Mouse (Mus musculus): ENCODE data around the gene Szt2. TPM values are rescaled to one million over a fixed set of nuclear protein-coding genes. Genes with fewer than 3 reads are reported as not detected.

Szt2 gene
- polyA plus RNA-seq, 1 experiment from 2014 or later, result 10.0 TPM

DNA sequence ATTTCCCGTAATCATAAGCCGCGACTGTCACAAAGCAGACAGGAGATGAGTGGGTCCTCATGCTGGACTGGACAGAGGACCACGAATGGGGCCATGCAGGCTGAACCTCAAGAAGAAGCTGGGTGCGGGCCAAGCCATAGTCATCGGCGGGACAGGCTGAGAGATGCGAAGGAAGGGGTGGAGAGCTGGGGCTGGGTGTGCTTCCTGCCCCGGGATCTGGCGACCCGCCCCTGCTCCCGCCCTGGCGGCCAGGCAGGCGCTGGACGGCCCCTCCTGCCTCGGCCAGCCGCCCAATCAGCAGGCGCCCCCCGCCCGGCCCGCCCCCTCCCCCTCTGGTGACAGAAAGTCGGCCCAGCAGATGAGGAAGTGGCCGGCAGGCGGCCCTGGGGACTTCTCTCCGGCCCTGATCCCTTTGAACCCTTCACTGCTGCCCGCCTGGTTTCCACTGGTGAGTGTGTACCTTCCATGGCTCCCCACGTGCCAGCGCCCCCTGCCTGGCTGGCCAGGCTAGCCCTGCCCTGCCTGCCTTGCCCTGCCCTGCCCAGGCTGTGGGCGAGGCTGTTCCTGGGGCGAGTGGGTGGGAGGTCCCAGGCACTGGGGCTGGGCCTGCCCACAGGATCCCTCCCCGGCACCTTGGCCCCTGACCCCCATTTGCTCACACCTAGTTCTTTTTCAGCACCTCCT is 18.8 kb upstream of the Szt2 start, which contains the start of gene Elovl1:
TSS of gene Elovl1 (plus strand) at position 326 of the 684 bp plus-strand sequence.
- Histone ChIP-seq H3K9ac (peak within 1 kb of the TSS; percentile 77), H3K4me2 (peak within 1 kb of the TSS; percentile 83), H3K9me3 (replicated peaks) (no peaks in the 10 kb centered on the region), H3K36me3 (ENCODE audit: poor library complexity, severe bottlenecking) (peaks cover 29% of the 10 kb centered on the region), H3K27ac (peak within 1 kb of the TSS; percentile 65), H3K27me3 (no peaks in the 10 kb centered on the region), H3K4me1 (peaks cover 25% of the 10 kb centered on the region), H3K4me3 (peak within 1 kb of the TSS; percentile 55)
- under 1% methylated on average over 26 of the region's 31 CpGs for WGBS
- ATAC-seq, result peak; percentile 92

DNA sequence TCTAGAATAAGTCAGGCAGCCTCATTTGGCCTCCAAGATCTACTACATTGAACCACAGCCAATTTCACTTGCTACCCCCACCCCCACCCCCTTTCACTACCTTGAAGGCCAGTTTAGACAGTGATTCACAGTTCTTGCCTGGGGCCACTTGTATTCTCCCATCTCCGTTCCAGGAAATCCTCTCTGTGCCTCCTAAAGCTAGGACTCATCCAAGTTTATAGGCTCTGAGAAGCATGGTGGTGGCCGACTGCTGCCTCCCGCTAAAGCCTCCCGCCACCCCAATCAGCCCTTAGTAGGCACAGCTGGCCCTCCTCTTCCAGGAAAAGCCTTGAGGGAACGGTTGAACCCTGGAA is 18.3 kb upstream of the Szt2 start:
- 1% methylated on average over 5 of the region's 5 CpGs for WGBS
- no peak; the same call in 1 of the 2 replicates for ATAC-seq
- no peaks in the 10 kb centered on the region for H3K9me3 ChIP-seq (replicated peaks)
- peak overlapping the region; percentile 55 for H3K4me3 ChIP-seq
- peaks cover 28% of the 10 kb centered on the region for H3K36me3 ChIP-seq (ENCODE audit: poor library complexity, severe bottlenecking)
- peak overlapping the region; percentile 83 for H3K4me2 ChIP-seq
- H3K27ac ChIP-seq, result peak overlapping the region; percentile 65
- no peaks in the 10 kb centered on the region for H3K27me3 ChIP-seq
- H3K4me1 ChIP-seq, result peaks cover 24% of the 10 kb centered on the region
- peak overlapping the region; percentile 77 for H3K9ac ChIP-seq

DNA sequence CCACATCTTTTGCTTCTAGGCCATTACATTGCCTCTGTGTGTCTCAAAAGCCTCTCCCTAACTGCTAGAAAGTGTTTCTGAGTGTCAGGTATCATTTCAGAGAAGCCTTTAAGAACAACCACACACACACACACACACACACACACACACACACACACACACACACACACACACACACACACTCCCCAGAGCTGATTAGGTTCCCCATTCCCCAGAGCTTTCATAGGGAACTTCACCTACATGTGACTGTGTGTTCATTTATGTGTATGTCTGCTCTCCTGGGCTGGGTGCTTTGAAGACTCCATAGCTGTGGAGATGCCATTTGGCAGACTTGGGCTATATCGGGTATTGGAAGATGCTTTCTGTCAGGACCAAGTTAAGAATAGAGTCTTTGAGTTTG is 16.3 kb upstream of the Szt2 start:
- Histone ChIP-seq H3K9me3 (replicated peaks) (no peaks in the 10 kb centered on the region), H3K4me2 (no peak overlapping the region), H3K9ac (no peak overlapping the region), H3K4me3 (no peak overlapping the region), H3K4me1 (peaks cover 22% of the 10 kb centered on the region), H3K36me3 (ENCODE audit: poor library complexity, severe bottlenecking) (peaks cover 25% of the 10 kb centered on the region), H3K27ac (no peak overlapping the region), H3K27me3 (no peaks in the 10 kb centered on the region)
- 100% methylated on average over 1 of the region's 1 CpGs for WGBS
- no peak for ATAC-seq

DNA sequence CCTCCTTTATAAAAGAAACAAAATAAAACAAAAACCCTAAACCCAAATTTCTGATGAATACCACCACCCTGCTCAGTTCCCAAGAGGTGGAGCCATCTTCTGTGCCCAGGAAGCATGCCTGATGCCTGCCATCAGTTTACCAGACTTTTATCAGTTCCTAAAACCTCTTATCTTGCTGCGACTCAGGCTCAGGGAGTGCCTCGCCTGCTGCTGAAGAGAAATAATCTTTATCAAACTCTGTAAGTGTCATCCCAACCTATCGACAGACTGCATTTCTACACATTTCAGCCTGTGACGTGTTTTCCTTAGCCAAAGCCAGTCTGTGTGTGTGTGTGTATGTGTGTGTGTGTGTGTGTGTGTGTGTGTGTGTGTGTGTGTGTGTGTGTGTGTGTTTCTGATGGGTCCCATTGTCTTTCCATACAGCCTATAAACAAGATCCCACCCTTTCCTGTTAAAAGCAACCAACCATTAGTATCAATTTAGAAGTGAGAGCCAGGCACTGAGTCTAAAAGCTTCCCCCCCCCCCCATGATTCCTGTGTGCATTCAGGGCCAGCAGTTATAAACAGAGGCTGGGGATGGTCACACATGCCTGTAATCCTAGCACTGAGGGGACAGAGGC is 15.6 kb upstream of the Szt2 start:
- H3K9ac ChIP-seq, result no peak overlapping the region
- no peak overlapping the region for H3K4me3 ChIP-seq
- H3K36me3 ChIP-seq (ENCODE audit: poor library complexity, severe bottlenecking), result peaks cover 27% of the 10 kb centered on the region
- 93% methylated on average over 4 of the region's 4 CpGs for WGBS
- no peaks in the 10 kb centered on the region for H3K9me3 ChIP-seq (replicated peaks)
- H3K27ac ChIP-seq, result no peak overlapping the region
- H3K4me1 ChIP-seq, result peaks cover 22% of the 10 kb centered on the region
- ATAC-seq, result no peak
- H3K4me2 ChIP-seq, result no peak overlapping the region
- H3K27me3 ChIP-seq, result no peaks in the 10 kb centered on the region

DNA sequence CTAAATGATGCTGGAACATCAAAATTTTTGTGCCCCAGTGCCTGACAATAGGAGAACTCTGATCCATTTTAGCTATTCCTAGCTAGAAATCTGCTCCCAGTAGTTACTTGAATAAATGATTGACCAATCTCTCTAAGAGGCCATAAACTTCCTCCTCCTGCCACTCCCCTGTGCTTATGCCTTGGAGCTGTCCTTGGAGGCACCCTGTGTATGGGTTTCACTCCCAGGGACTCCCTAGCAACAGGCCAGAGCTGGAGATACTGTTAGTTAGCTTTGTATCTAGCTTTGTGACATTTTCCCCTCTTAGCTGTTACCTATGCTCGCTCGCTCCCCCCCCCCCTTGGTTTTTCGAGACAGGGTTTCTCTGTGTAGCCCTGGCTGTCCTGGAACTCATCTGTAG is 12.3 kb upstream of the Szt2 start:
- H3K4me1 ChIP-seq, result no peaks in the 10 kb centered on the region
- H3K9ac ChIP-seq, result no peak overlapping the region
- no peaks in the 10 kb centered on the region for H3K27me3 ChIP-seq
- WGBS, result 100% methylated on average over 3 of the region's 3 CpGs
- no peak overlapping the region for H3K27ac ChIP-seq
- ATAC-seq, result no peak
- no peak overlapping the region for H3K4me3 ChIP-seq
- peaks cover 59% of the 10 kb centered on the region for H3K36me3 ChIP-seq (ENCODE audit: poor library complexity, severe bottlenecking)
- no peaks in the 10 kb centered on the region for H3K9me3 ChIP-seq (replicated peaks)
- H3K4me2 ChIP-seq, result no peak overlapping the region

DNA sequence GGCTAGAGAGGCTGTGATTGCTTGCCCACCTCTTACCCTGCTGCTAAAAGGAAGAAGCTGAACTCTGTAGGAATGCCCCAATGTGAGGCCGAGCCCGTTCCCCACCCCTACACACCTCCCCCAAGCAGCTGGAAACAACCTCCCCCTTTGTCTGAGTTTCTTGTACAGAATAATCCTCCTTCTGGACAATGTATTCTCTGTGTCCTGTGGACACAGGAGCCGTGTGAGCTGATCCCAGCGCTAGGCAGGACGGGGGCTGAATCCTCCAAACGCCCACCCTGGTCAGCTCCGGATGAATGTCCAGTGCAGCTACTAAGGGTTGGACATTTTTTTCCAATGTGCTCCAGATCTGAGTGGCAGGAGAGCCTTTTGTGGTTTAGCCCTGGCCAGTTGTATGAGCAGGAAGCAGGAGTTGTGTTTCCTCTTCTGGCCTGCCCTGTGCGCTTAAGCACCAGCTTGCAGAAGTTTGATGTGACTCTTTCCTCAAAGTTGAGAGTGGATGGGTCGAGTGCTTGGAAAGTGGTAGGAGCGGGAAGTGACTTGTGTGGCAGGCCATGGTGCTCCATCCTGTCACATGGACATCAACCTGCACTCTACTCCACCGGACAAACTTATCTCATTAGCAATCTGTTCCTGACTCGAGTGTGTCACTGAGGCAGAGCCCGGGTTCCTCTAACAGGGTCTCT is 8.2 kb upstream of the Szt2 start:
- WGBS, result 78% methylated on average over 13 of the region's 13 CpGs
- ATAC-seq, result no peak
- Histone ChIP-seq H3K4me2 (no peak overlapping the region), H3K9me3 (replicated peaks) (no peaks in the 10 kb centered on the region), H3K27ac (no peak overlapping the region), H3K9ac (no peak overlapping the region), H3K27me3 (no peaks in the 10 kb centered on the region), H3K4me3 (no peak overlapping the region), H3K4me1 (no peaks in the 10 kb centered on the region), H3K36me3 (ENCODE audit: poor library complexity, severe bottlenecking) (peaks cover 95% of the 10 kb centered on the region)

DNA sequence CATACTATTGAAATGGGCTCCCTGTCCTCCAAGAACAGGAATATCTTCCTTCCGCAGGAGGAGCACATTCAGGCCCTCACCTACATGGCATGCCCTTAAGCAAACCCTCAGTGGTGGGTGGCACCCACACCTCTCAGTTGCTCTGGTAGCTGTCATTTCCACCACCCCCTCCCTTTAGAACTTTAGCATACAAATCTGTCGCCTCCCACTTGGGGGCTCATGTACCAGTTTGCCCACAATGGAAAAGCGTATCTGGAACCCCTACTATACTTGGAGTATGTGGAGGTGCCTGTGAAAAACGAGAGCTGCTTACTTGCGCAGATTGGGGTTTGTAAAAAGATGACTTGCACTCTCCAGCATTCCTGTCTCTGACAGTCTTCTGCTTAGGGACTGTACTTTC is 7.3 kb upstream of the Szt2 start:
- 95% methylated on average over 5 of the region's 5 CpGs for WGBS
- no peaks in the 10 kb centered on the region for H3K27me3 ChIP-seq
- no peak overlapping the region for H3K27ac ChIP-seq
- no peaks in the 10 kb centered on the region for H3K9me3 ChIP-seq (replicated peaks)
- no peak overlapping the region for H3K4me2 ChIP-seq
- no peaks in the 10 kb centered on the region for H3K4me1 ChIP-seq
- no peak overlapping the region for H3K9ac ChIP-seq
- ATAC-seq, result no peak
- H3K4me3 ChIP-seq, result no peak overlapping the region
- peaks cover 97% of the 10 kb centered on the region for H3K36me3 ChIP-seq (ENCODE audit: poor library complexity, severe bottlenecking)

DNA sequence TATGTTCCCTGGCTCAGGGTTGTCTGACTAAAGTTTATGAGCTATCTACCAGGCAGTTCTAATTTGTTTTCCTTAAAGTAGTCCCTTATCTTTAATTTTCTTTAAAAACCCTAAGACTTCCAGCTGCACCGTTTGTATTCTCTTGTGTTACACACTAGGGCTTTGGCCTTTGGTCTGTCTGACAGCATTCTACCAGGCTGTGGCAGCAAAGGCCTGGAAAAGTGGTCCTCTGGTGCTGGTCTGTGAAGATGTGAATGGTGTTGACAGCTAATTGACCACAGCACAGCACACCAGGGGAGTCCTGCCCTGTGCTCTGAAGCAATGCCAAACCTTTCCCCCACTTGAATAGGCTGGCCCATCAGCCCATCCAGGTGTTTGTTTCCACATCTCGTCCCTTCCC is 6.7 kb upstream of the Szt2 start:
- Histone ChIP-seq H3K4me1 (no peaks in the 10 kb centered on the region), H3K4me2 (no peak overlapping the region), H3K9ac (no peak overlapping the region), H3K27ac (no peak overlapping the region), H3K36me3 (ENCODE audit: poor library complexity, severe bottlenecking) (peaks cover 95% of the 10 kb centered on the region), H3K9me3 (replicated peaks) (no peaks in the 10 kb centered on the region), H3K4me3 (no peak overlapping the region), H3K27me3 (no peaks in the 10 kb centered on the region)
- WGBS, result 85% methylated on average over 2 of the region's 2 CpGs
- ATAC-seq, result no peak

DNA sequence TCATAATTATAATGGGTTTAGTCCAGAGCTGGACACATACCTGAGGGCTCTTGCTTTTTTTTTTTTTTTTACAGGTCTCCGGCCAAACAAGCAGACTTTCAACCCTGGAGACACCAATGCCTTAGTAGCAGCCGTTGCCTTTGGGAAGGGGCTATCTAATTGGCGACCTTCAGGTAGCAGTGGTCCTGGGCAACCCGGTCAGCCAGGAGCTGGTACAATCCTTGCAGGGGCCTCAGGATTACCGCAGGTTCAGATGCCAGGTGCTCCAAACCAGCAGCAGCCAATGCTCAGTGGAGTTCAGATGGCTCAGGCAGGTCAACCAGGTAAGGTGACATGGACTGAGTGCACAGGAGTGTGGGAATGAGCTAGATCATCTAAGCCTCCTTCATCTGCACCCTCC is 4.5 kb upstream of the Szt2 start:
- ATAC-seq, result no peak
- Histone ChIP-seq H3K4me2 (no peak overlapping the region), H3K4me1 (peaks cover 11% of the 10 kb centered on the region), H3K27ac (no peak overlapping the region), H3K9ac (no peak overlapping the region), H3K36me3 (ENCODE audit: poor library complexity, severe bottlenecking) (peaks cover 74% of the 10 kb centered on the region), H3K4me3 (no peak overlapping the region), H3K27me3 (no peaks in the 10 kb centered on the region), H3K9me3 (replicated peaks) (no peaks in the 10 kb centered on the region)
- WGBS, result 97% methylated on average over 5 of the region's 5 CpGs

DNA sequence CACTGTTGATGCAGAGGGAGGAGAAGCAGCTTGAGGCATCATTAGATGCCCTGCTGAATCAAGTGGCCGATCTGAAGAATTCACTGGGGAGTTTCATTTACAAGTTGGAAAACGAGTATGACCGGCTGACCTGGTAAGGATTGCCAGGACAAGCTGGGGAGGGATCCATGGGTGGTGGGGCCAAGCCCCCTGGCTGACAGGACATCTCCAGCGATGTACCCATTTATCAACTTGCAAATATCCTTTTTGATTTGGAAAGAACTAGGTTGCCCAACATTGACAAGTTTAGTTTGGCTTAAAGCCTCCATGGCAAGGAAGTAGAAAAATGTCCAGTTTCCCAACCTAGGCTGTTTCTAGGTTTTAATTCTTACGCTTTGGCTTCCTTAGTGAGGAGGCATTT is 1.8 kb upstream of the Szt2 start:
- WGBS, result 93% methylated on average over 5 of the region's 5 CpGs
- H3K4me3 ChIP-seq, result no peak overlapping the region
- no peak overlapping the region for H3K4me2 ChIP-seq
- no peak for ATAC-seq
- H3K9me3 ChIP-seq (replicated peaks), result no peaks in the 10 kb centered on the region
- H3K9ac ChIP-seq, result no peak overlapping the region
- peaks cover 48% of the 10 kb centered on the region for H3K36me3 ChIP-seq (ENCODE audit: poor library complexity, severe bottlenecking)
- no peaks in the 10 kb centered on the region for H3K27me3 ChIP-seq
- no peak overlapping the region for H3K27ac ChIP-seq
- peaks cover 19% of the 10 kb centered on the region for H3K4me1 ChIP-seq

DNA sequence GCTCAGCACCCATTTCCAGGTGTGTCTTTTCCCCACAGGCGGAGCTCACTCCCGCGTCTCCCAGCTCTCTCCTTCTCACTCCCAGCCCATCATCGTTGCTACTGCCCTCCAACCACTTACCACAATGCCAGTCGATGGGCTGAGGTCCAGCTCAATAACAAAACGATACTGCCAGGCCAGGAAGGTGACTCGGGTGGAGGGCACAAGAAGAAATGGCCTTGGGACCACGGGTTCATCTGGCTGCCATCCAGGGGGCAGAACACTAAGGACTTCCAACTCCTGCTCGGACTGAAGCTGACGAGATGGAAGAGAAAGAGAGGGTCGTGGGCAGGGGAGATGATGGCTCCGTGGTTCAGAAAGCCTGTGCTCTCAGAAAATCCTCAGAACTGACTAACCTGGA is 6.4 kb downstream of the Szt2 start:
- H3K4me3 ChIP-seq, result no peak overlapping the region
- H3K36me3 ChIP-seq (ENCODE audit: poor library complexity, severe bottlenecking), result peaks cover 72% of the 10 kb centered on the region
- H3K4me2 ChIP-seq, result no peak overlapping the region
- ATAC-seq, result no peak
- no peaks in the 10 kb centered on the region for H3K27me3 ChIP-seq
- no peaks in the 10 kb centered on the region for H3K9me3 ChIP-seq (replicated peaks)
- no peak overlapping the region for H3K9ac ChIP-seq
- 94% methylated on average over 12 of the region's 12 CpGs for WGBS
- H3K4me1 ChIP-seq, result no peaks in the 10 kb centered on the region
- no peak overlapping the region for H3K27ac ChIP-seq

DNA sequence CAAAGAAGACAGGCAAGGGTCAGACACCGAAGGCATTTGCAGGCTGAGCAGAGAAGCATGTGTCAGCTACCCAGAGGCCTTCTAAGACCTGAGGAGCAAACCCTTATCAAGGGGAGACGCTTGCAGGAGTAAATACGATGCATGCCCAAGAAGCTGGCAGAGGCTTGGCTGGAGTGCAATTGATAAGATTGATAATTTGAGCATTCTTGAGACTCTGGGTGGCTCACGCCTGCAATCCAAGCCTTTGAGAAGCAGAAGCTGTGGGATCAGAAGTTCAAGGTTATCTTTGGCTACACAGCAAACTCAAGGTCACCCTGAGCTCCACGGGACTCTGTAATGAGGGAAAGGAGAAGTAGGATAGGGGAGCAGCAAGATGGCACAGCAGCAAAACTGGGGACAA is 7.2 kb downstream of the Szt2 start:
- Histone ChIP-seq H3K4me1 (no peaks in the 10 kb centered on the region), H3K9me3 (replicated peaks) (no peaks in the 10 kb centered on the region), H3K27me3 (no peaks in the 10 kb centered on the region), H3K27ac (no peak overlapping the region), H3K9ac (no peak overlapping the region), H3K36me3 (ENCODE audit: poor library complexity, severe bottlenecking) (peaks cover 79% of the 10 kb centered on the region), H3K4me2 (no peak overlapping the region), H3K4me3 (no peak overlapping the region)
- WGBS, result 96% methylated on average over 5 of the region's 5 CpGs
- no peak for ATAC-seq
